Mouse (Mus musculus): ENCODE data around the gene Ankrd22. TPM values are rescaled to one million over a fixed set of nuclear protein-coding genes. Genes with fewer than 3 reads are reported as not detected.

Ankrd22 gene
- polyA plus RNA-seq, 1 experiment, result 1.6 TPM

DNA sequence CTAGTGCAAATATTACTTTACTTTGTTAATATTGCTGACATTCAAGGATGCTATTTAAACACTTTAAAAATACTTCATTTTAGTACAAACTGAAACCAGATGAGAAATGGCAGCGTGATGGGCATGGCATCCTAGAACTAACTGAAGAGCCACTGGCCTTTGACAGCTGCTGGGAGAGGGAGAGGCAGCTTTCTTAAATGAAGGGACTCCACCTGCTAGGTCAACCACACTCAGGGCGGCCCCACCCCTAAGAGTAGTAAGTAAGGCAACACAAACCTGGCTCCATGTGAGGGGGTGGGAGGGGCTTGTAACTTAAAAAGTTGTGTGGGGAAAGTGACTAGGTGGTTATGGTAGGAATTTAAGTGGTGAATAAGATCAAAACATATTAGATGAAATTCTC is 36.8 kb upstream of the Ankrd22 start:
- 62% methylated on average over 2 of the region's 2 CpGs for WGBS
- Histone ChIP-seq H3K4me3 (replicated peaks; ENCODE audit: extremely low read depth, low read depth, low read length) (no peak overlapping the region), H3K4me1 (ENCODE audit: control insufficient read depth, insufficient read depth, low read length) (peaks cover 8% of the 10 kb centered on the region)

DNA sequence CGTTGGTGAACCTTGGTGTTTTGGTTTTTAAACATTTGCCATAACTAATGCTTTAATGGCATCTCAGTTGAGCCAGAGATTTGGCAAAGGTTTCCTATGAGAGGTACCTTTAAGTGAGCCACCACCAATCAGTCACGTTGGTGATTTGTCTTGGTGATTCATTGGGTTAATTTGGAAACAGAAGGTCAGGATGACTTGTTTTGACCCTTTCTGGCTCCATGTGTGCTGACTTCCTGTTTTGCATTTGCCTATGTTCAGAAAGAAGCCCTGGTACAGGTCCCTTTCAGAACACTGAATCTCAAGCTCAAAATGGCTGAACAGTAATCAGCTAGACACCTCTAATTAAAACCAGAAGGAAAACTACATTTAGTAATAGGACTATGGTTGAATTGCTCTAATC is 33.6 kb upstream of the Ankrd22 start:
- 49% methylated on average over 2 of the region's 2 CpGs for WGBS
- peaks cover 8% of the 10 kb centered on the region for H3K4me1 ChIP-seq (ENCODE audit: control insufficient read depth, insufficient read depth, low read length)
- no peak for TF ChIP-seq POLR2A (IDR thresholded peaks at IDR 0.05; ENCODE audit: borderline replicate concordance, extremely low read depth, low read depth, low read length)
- TF ChIP-seq CTCF (IDR thresholded peaks at IDR 0.05; ENCODE audit: insufficient read depth, low read length), result no peak
- DNase-seq, result no peak
- H3K4me3 ChIP-seq (replicated peaks; ENCODE audit: extremely low read depth, low read depth, low read length), result no peak overlapping the region

More for the DNA sequence above, 36.8 kb upstream of the Ankrd22 start:
- DNase-seq, result no peak
- no peak for TF ChIP-seq CTCF (IDR thresholded peaks at IDR 0.05; ENCODE audit: insufficient read depth, low read length)
- no peak for TF ChIP-seq POLR2A (IDR thresholded peaks at IDR 0.05; ENCODE audit: borderline replicate concordance, extremely low read depth, low read depth, low read length)

DNA sequence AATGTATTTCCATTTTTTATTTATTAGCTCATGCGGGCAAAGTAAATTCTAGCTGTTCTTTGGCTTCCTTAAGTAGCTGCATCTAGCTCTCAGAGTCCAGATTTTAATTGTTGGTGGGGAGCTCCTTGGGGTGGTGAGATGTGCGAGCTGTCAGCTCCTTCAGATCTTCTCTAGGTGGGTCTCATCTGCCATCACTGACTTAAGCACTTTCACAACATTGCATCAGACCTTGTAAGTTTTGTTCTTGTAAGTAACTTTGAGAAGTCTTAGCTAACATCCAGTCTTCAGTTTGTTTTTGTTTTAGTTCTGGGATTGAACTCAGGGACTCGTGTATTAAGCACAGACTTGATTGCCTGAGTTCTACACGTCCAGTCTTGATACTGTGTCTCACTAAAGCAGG is 33.0 kb upstream of the Ankrd22 start:
- H3K4me3 ChIP-seq (replicated peaks; ENCODE audit: extremely low read depth, low read depth, low read length), result no peak overlapping the region
- no peak for DNase-seq
- peaks cover 8% of the 10 kb centered on the region for H3K4me1 ChIP-seq (ENCODE audit: control insufficient read depth, insufficient read depth, low read length)
- 71% methylated on average over 4 of the region's 4 CpGs for WGBS
- TF ChIP-seq CTCF (IDR thresholded peaks at IDR 0.05; ENCODE audit: insufficient read depth, low read length) (no peak), POLR2A (IDR thresholded peaks at IDR 0.05; ENCODE audit: borderline replicate concordance, extremely low read depth, low read depth, low read length) (no peak)

DNA sequence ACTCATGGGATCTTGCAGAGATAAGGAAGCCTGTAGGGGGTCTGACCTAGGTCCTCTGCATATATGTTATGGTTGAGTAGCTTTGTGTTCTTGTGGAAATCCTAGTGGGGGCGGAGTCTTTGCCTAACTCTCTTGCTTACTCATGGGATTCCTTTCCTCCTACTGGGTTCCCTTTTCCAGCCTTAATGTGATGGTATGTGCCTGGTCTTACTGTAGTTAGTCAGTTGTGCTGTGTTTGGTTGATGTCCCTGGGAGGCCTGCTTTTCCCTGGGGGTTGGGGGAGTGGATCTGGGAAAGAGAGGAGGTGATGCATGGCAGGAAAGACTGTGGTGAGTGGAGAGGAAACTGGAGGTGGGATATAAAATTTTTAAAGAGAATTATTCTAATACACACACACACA is 32.2 kb upstream of the Ankrd22 start:
- 100% methylated on average over 1 of the region's 1 CpGs for WGBS
- no peak overlapping the region for H3K4me3 ChIP-seq (replicated peaks; ENCODE audit: extremely low read depth, low read depth, low read length)
- no peak for DNase-seq
- TF ChIP-seq CTCF (IDR thresholded peaks at IDR 0.05; ENCODE audit: insufficient read depth, low read length) (no peak), POLR2A (IDR thresholded peaks at IDR 0.05; ENCODE audit: borderline replicate concordance, extremely low read depth, low read depth, low read length) (no peak)
- H3K4me1 ChIP-seq (ENCODE audit: control insufficient read depth, insufficient read depth, low read length), result peaks cover 8% of the 10 kb centered on the region

DNA sequence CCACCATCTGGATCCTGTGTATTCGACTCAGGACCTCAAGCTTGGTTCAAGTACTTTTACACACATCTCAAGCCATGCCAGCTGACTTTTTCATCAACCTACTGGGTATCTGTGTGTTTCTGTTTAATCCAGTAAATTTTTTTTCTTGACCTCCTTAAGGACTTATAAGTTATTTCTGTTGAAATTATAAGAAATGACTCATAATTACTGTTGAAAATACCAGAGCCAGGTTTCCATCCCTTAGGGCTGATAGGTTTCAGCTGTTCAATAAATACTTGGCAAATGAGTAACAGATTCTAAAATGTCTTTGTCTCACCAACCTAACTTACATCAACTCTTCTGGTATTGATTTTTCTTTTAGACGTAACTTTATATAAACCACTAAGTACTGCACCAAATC is 29.2 kb upstream of the Ankrd22 start:
- no peak for DNase-seq
- TF ChIP-seq CTCF (IDR thresholded peaks at IDR 0.05; ENCODE audit: insufficient read depth, low read length), result no peak
- TF ChIP-seq POLR2A (IDR thresholded peaks at IDR 0.05; ENCODE audit: borderline replicate concordance, extremely low read depth, low read depth, low read length), result no peak
- Histone ChIP-seq H3K4me1 (ENCODE audit: control insufficient read depth, insufficient read depth, low read length) (peaks cover 5% of the 10 kb centered on the region), H3K4me3 (replicated peaks; ENCODE audit: extremely low read depth, low read depth, low read length) (no peak overlapping the region)
- 56% methylated on average over 2 of the region's 2 CpGs for WGBS

DNA sequence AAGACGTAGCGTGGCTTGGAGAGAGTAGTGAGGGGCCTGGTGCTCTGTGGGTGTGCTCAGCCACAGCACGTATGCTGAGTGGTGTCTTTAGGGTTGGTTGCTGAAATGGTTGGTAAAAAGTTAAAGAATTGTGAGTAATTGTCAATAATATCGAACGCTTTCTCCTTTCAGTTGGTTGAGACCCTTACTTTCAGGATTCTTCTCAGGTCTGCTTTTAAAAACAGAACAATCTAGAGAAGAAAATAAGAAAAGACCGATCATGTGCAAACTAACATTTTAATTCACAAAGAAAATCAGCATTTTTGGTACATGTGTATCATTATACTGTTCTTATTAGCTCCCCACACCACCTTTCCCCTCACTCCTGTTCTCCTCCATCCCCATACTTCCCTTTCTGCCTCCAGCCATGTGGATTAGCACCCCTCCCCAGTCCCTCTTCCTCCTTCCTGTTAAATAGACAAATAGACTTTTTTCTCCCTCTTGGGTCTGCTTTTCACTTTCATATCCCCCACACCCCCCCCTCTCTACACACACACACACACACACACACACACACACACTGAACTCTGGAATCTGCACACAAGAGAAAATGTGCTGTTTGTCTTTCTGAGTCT is 28.4 kb upstream of the Ankrd22 start:
- WGBS, result 91% methylated on average over 6 of the region's 6 CpGs
- H3K4me3 ChIP-seq (replicated peaks; ENCODE audit: extremely low read depth, low read depth, low read length), result no peak overlapping the region
- peaks cover 2% of the 10 kb centered on the region for H3K4me1 ChIP-seq (ENCODE audit: control insufficient read depth, insufficient read depth, low read length)
- DNase-seq, result no peak
- TF ChIP-seq POLR2A (IDR thresholded peaks at IDR 0.05; ENCODE audit: borderline replicate concordance, extremely low read depth, low read depth, low read length) (no peak), CTCF (IDR thresholded peaks at IDR 0.05; ENCODE audit: insufficient read depth, low read length) (no peak)

DNA sequence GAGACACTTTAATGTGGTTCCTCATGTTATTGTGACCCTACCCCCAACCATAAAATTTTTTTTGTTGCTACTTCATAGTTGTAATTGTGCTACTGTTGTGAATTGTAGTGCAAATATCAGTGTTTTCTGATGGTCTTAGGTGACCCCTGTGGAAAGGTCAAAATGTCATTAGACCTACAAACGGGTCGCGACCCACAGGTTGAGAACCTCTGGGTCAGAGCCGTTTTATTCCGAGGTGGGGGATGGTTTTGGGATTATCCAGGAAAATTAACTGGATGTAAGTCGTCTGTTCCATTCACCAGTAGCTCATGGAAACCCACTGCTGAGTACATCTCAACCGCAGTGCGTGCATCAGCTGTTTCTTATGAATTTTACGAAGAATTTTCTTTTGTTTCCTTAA is 27.8 kb upstream of the Ankrd22 start:
- TF ChIP-seq CTCF (IDR thresholded peaks at IDR 0.05; ENCODE audit: insufficient read depth, low read length) (no peak), POLR2A (IDR thresholded peaks at IDR 0.05; ENCODE audit: borderline replicate concordance, extremely low read depth, low read depth, low read length) (no peak)
- WGBS, result 64% methylated on average over 9 of the region's 9 CpGs
- peaks cover 2% of the 10 kb centered on the region for H3K4me1 ChIP-seq (ENCODE audit: control insufficient read depth, insufficient read depth, low read length)
- DNase-seq, result no peak
- peak overlapping the region; percentile 81 for H3K4me3 ChIP-seq (replicated peaks; ENCODE audit: extremely low read depth, low read depth, low read length)

DNA sequence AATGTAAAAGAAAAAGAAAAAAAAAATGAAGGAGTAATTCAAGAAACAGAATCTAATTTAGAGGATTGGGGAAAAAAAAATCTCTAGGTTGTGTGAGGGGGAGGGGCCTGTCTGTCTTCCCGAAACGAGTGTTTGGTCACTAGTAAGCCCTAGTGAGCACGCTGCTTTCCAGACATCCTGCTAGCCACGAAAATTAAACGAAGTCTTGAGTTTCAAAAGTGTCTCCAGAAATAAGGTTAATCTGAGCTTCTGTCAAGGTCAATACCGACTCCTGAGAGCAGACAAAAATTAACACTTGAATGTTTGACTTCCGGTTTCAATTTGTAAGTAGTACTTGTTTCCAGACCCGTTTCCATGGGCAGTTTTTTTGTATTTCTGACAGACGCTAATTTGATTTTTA is 27.3 kb upstream of the Ankrd22 start:
- TF ChIP-seq CTCF (IDR thresholded peaks at IDR 0.05; ENCODE audit: insufficient read depth, low read length) (no peak), POLR2A (IDR thresholded peaks at IDR 0.05; ENCODE audit: borderline replicate concordance, extremely low read depth, low read depth, low read length) (no peak)
- H3K4me3 ChIP-seq (replicated peaks; ENCODE audit: extremely low read depth, low read depth, low read length), result peak overlapping the region; percentile 81
- no peaks in the 10 kb centered on the region; the same call in none of the 2 replicates for H3K4me1 ChIP-seq (ENCODE audit: control insufficient read depth, insufficient read depth, low read length)
- DNase-seq, result no peak
- WGBS, result 1% methylated on average over 9 of the region's 9 CpGs

DNA sequence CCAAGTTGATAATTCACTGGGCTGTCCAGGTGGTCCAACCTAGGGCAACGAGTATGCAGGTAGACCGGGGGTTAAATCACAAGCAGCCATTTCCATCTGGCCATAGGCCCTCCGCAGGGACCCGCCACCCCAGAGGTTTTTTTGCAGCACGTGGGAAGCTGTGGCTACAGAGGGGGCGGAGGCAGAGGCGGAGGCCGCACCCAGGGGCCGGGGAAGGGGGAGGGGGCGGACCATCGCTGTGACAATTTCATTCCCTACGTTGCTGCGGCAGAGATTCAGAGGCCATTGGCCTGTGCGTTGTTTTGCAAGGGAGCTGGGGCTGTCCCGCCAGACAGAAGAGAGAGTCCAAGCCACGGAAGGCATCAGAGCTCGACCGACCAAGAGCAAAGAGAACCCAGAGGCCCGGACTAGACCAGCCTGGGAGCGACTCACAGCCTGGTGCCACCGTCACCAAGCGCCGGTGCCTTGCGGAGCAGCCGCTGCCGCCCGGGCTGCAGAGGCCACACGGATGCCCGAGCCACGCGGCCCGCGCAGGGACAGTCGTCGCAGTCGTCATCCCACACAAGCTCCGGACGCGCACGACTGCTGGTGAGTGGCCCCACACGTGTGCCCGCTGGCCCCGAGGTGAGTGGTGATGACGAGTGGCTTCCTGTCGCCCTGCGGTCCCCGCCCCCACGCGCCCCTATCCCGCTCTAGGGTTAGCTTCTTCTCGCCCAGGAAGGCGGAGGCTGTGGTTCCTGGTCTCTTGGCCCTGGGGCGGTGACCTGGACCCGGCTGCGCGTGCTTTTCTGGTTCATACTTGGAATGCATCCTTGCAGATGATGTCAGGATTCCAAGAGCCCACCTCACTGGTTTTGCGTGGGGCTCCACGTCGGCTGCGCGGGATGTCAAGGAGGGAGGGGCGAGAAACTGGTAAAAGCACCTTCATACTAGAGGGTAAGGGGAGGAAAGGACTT is 26.4 kb upstream of the Ankrd22 start, which contains the start of gene Stambpl1:
Stambpl1 (plus strand) TSS at position 222 of the 956 bp plus-strand sequence.
- no peak for TF ChIP-seq CTCF (IDR thresholded peaks at IDR 0.05; ENCODE audit: insufficient read depth, low read length)
- TF ChIP-seq POLR2A (IDR thresholded peaks at IDR 0.05; ENCODE audit: borderline replicate concordance, extremely low read depth, low read depth, low read length), result peak; percentile 65; the same call in 1 of the 2 replicates
- Histone ChIP-seq H3K4me3 (replicated peaks; ENCODE audit: extremely low read depth, low read depth, low read length) (peak within 1 kb of the TSS; percentile 81), H3K4me1 (ENCODE audit: control insufficient read depth, insufficient read depth, low read length) (no peaks in the 10 kb centered on the region; the same call in none of the 2 replicates)
- peak; percentile 69 for DNase-seq
- WGBS, result under 1% methylated on average over 62 of the region's 62 CpGs

Measured in lung, adult 2 months (tissue).